Mouse (Mus musculus): Measurements from ENCODE around the gene Usp32.

Usp32 gene

DNA sequence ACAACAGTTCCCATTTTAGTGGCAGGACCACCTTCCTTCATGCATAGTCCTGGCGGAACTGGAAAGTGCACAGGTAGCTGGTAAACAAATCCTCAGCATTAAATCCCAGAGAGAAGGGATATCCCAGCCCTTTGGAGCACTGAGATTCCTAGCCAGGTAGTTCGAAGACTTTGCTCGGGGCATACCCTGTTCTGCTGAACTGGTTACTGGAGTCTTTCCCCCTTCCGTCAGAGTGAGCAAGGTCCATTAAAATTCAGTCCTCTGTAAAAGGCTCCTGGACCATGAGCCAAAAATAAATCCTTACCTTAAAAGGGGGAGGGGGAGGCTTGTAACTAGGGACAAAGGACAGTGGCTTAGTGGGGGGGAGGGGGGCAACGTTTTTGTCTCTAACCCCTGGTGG lies 180.8 kb downstream of the Usp32 start:
- no peak for DNase-seq (ENCODE audit: low read depth, low spot score)
- no peaks in the 10 kb centered on the region; the same call in 1 of the 2 replicates for H3K27me3 ChIP-seq (ENCODE audit: control insufficient read depth, insufficient read depth, low read length, poor library complexity, severe bottlenecking)
- H3K36me3 ChIP-seq (ENCODE audit: control insufficient read depth, insufficient read depth, low read length, poor library complexity, severe bottlenecking): no peaks in the 10 kb centered on the region

DNA sequence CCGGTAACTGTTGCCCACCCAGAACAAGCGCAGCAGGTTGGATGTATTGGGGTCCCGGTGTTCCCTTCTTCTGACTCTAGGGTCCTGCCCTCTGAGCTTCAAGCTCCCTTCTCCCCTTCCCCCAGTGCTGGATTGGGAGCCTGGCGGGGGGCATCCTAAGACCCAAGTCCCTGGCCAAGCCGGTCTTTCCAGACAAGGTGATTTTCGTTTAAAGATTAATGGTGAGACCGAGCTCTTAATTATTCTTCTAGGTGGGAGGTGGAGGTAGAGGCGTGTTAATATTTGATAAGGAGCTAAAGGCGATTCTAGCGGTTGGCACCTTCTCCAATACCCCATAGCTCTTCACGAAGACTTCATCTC lies 181.7 kb downstream of the Usp32 start:
- H3K27me3 ChIP-seq (ENCODE audit: control insufficient read depth, insufficient read depth, low read length, poor library complexity, severe bottlenecking): no peaks in the 10 kb centered on the region; the same call in 1 of the 2 replicates
- no peaks in the 10 kb centered on the region for H3K36me3 ChIP-seq (ENCODE audit: control insufficient read depth, insufficient read depth, low read length, poor library complexity, severe bottlenecking)
- DNase-seq (ENCODE audit: low read depth, low spot score): no peak

DNA sequence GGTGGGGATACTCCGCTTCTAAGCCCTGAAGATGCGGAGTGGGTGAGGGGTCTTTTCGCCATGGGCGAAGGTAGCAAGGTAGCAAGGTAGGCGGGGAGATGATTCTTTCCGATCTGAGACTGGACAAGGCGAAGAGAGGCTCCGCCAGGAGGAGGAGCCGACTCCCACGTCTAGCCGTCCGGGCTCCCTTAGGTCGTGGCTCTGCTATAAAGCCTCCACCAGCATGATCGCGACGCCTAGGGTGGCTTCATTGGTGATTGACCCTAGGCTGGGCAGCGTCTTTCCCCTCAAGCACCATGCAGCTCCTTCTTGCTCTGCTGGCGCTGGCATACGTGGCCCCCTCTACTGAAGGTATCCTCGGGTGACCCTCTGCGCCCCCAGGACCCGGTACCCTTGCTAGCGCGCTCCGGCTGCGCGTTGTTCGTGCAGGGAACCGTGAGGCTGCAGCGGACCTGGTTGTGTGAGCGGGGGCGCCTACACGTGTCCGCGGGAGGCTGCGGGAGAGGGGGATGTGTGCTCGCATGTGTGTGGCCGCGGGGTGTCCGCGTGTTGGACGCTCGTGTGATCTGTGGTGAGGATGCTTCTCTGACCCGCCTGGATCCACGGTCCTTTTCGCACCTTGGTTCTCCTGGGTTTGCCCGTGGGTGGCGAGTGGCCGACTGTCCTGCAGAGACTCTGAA lies 182.2 kb downstream of the Usp32 start, which contains the start of gene Car4:
Car4 (plus strand) TSS at position 196 of the 680 bp plus-strand sequence.
- DNase-seq (ENCODE audit: low read depth, low spot score): no peak
- Histone ChIP-seq H3K27me3 (ENCODE audit: control insufficient read depth, insufficient read depth, low read length, poor library complexity, severe bottlenecking) (no peaks in the 10 kb centered on the region; the same call in 1 of the 2 replicates), H3K36me3 (ENCODE audit: control insufficient read depth, insufficient read depth, low read length, poor library complexity, severe bottlenecking) (no peaks in the 10 kb centered on the region)

DNA sequence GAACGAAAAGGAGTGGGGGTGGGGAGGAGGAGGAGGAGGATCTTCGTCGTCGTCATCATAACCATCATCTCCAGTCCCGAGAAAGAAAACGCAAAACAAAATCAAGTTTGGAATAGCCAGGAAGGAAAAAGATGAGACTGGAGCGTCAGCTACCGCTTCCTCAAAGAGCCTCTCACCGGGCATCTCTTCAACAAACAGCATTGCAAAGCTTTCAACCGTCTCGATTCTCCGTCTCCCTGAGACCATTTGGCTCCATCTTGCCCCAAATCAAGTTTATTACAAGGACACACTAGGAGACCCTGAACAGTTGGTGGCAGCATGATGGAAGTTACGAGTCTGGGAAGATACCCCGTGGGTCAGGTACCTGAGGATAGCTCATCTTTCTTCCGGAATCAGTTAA lies 182.8 kb downstream of the Usp32 start:
- no peak for DNase-seq (ENCODE audit: low read depth, low spot score)

DNA sequence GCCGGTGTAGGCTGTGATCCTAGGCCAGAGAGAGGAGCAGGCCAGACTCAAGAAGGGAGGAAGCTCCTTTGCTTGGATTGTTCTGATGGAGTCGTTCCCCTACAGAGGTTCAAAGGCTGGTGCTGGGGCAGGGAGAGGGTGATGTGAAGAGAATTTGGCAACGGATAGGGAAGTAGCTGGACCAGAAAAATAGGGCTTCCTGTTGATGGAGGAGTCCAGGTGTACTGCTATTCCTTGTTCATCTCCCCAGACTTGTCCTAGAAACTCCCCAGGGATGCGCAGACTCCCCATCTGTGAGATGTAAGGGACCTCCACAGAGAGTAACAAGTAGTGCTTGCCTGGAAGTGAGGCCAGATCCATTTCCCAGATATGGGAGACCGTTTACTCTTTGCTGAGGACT lies 183.6 kb downstream of the Usp32 start:
- Histone ChIP-seq H3K27me3 (ENCODE audit: control insufficient read depth, insufficient read depth, low read length, poor library complexity, severe bottlenecking) (no peaks in the 10 kb centered on the region; the same call in 1 of the 2 replicates), H3K36me3 (ENCODE audit: control insufficient read depth, insufficient read depth, low read length, poor library complexity, severe bottlenecking) (no peaks in the 10 kb centered on the region)
- DNase-seq (ENCODE audit: low read depth, low spot score): no peak

More for the DNA sequence above, 182.8 kb downstream of the Usp32 start:
- Histone ChIP-seq H3K36me3 (ENCODE audit: control insufficient read depth, insufficient read depth, low read length, poor library complexity, severe bottlenecking) (no peaks in the 10 kb centered on the region), H3K27me3 (ENCODE audit: control insufficient read depth, insufficient read depth, low read length, poor library complexity, severe bottlenecking) (no peaks in the 10 kb centered on the region; the same call in 1 of the 2 replicates)

DNA sequence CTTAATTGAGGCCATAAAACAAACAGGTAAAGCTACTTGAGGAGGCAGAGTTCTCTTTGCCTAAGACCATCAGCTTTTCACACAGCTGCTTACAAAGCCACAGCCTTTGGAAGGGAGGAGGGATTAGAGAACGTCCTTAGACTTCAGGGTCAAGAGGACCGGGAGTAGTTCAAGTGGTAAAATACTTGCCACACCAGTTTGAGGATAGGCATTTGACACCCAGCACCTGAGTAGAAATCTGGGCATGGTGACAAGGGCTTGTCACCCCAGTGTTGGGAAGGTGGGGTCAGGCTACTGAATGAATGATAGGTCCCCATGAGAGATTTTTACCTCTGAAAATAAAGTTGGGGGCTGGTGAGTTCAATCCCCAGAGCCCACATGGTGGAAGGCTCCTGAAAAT lies 187.3 kb downstream of the Usp32 start:
- H3K27me3 ChIP-seq (ENCODE audit: control insufficient read depth, insufficient read depth, low read length, poor library complexity, severe bottlenecking): no peaks in the 10 kb centered on the region
- H3K36me3 ChIP-seq (ENCODE audit: control insufficient read depth, insufficient read depth, low read length, poor library complexity, severe bottlenecking): no peaks in the 10 kb centered on the region
- DNase-seq (ENCODE audit: low read depth, low spot score): no peak

DNA sequence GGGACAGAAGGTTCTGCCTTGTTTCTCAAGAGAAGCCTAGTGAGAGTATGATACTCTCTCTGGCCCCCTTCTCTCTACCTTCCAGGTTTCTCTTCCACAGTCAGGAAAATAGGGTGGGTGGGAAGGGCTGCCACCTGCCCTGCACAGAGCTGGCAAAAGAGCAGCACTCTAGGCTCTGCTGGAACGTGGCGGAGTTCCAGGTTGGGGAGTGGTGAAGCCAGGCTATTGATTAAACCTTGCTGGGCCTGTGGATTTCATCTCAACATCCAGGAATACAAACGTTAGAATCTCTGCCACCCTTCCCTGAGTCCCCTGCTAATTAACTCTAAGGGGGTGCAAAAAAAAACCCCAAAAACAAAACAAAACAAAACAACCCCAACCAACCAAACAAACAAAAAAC lies 191.4 kb downstream of the Usp32 start:
- Histone ChIP-seq H3K27me3 (ENCODE audit: control insufficient read depth, insufficient read depth, low read length, poor library complexity, severe bottlenecking) (no peaks in the 10 kb centered on the region), H3K36me3 (ENCODE audit: control insufficient read depth, insufficient read depth, low read length, poor library complexity, severe bottlenecking) (no peaks in the 10 kb centered on the region)
- no peak for DNase-seq (ENCODE audit: low read depth, low spot score)

DNA sequence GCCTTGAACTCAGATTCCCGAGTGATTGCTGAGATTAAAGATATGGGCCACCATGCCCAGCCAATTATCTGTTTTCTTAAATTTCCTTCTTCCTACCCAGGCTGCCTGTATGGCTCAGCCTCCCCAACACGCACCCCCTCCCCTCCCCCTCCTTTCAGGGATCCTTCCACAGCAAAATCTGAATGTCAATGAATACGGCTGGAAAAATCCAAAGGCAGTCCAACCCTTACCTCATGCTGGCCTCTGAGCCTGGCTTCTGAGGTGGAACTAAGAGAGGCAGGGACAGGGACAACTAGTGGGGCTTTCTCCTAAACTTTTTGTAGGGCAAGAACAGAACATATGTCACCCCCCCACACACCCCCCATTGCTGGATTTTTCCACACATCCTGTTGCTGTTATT lies 191.8 kb downstream of the Usp32 start:
- DNase-seq (ENCODE audit: low read depth, low spot score): no peak

DNA sequence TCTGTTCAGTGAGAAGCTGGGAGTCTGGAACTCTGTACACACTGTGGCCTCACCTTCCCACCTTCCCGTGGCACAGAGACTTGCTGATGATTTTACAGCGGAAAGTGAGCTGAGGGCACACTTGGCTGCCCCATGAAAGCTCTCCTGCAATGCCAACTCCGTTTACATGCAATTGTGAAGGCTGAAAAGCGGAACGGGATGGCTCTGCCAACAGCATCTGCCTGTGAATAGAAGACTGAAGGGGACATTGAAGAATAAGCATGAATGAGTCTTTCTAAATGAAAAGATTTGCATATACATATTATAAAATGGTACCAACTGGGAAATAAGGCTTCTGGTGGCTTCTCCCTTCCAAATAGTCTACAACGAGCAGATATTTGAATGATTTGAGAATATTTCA lies 192.8 kb downstream of the Usp32 start:
- DNase-seq (ENCODE audit: low read depth, low spot score): no peak
- no peaks in the 10 kb centered on the region for H3K36me3 ChIP-seq (ENCODE audit: control insufficient read depth, insufficient read depth, low read length, poor library complexity, severe bottlenecking)
- no peaks in the 10 kb centered on the region for H3K27me3 ChIP-seq (ENCODE audit: control insufficient read depth, insufficient read depth, low read length, poor library complexity, severe bottlenecking)

More for the DNA sequence above, 191.8 kb downstream of the Usp32 start:
- no peaks in the 10 kb centered on the region for H3K27me3 ChIP-seq (ENCODE audit: control insufficient read depth, insufficient read depth, low read length, poor library complexity, severe bottlenecking)
- H3K36me3 ChIP-seq (ENCODE audit: control insufficient read depth, insufficient read depth, low read length, poor library complexity, severe bottlenecking): no peaks in the 10 kb centered on the region

DNA sequence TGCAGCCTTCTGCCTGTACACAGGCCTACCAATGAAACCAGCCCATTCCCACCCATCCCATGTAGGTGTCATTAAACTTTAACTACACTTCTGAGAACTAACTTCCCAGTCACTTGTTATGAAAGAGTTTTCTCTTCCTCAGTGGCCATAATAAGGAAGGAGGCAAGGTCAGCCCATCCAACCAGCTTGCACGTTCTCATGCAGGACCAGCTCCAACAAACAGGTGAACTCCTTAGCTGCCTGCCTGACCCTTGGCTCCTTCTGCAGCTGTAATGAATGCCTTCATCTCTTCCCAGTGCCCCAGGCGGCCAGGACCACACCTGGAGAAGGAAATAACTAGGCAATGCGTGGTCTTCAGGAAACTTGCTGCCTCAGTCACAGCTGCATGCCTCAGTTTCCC lies 194.1 kb downstream of the Usp32 start:
- H3K36me3 ChIP-seq (ENCODE audit: control insufficient read depth, insufficient read depth, low read length, poor library complexity, severe bottlenecking): no peaks in the 10 kb centered on the region
- no peak for DNase-seq (ENCODE audit: low read depth, low spot score)

DNA sequence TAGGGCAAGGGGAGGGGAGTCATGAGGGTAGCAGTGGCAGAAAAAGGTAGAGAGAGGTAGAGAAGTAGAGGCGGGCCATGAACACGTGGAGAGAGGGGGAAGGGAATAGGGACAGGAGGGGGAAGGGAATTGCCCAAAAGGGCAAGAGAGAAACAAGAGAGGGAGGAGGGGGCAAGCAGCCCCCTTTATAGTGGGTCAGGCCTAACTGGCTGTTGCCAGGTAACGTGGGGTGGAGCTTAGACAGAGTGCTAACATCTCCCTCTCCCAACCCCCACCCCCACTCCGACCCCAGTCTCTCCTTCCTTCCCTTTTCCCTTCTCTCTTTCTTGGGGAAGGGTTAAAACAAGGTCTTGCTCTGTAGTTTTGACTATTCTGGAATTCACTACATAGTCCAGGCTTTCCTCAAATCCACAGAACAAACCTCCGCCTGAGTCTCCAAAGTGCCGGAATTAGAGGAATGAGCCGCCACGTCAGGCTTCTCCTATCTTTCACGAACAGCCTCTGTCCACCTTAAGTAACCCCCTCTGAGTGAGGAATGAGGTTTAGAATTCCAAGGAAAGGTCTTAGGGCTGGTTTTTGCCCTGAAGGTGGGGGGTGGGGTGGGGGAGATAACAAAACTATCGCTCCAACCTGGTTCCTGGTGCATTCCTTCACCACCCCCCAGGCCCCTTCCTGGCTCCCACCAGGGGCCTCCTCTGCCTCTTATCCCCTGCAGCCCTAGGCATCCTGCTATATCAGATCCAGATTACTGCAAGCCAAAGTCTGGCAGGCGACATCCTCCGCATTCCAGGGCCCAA lies 195.1 kb downstream of the Usp32 start:
- Histone ChIP-seq H3K27me3 (ENCODE audit: control insufficient read depth, insufficient read depth, low read length, poor library complexity, severe bottlenecking) (no peaks in the 10 kb centered on the region), H3K36me3 (ENCODE audit: control insufficient read depth, insufficient read depth, low read length, poor library complexity, severe bottlenecking) (no peaks in the 10 kb centered on the region)
- DNase-seq (ENCODE audit: low read depth, low spot score): no peak

More for the DNA sequence above, 194.1 kb downstream of the Usp32 start:
- H3K27me3 ChIP-seq (ENCODE audit: control insufficient read depth, insufficient read depth, low read length, poor library complexity, severe bottlenecking): no peaks in the 10 kb centered on the region

DNA sequence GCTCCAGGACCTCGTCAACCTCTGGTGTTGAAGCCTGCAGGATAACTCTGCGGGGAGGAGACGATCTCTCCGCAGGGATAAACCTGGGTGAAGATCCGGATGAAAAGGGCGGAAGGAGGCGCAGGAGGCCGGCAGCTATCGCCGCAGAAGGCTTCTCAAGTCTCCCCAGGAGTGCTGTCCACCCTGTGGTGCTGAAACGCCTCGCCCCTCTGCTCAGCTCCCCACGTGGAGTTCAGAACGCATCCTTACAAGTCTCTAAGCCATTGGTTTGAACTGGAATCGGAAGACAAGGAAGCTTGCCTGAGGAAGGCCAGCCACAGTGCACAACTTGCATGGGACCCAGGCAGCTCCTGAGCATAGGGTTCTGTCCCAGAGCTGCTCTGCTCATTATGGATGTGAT lies 196.0 kb downstream of the Usp32 start:
- peak; percentile 26 for DNase-seq (ENCODE audit: low read depth, low spot score)
- no peaks in the 10 kb centered on the region for H3K36me3 ChIP-seq (ENCODE audit: control insufficient read depth, insufficient read depth, low read length, poor library complexity, severe bottlenecking)
- H3K27me3 ChIP-seq (ENCODE audit: control insufficient read depth, insufficient read depth, low read length, poor library complexity, severe bottlenecking): no peaks in the 10 kb centered on the region

DNA sequence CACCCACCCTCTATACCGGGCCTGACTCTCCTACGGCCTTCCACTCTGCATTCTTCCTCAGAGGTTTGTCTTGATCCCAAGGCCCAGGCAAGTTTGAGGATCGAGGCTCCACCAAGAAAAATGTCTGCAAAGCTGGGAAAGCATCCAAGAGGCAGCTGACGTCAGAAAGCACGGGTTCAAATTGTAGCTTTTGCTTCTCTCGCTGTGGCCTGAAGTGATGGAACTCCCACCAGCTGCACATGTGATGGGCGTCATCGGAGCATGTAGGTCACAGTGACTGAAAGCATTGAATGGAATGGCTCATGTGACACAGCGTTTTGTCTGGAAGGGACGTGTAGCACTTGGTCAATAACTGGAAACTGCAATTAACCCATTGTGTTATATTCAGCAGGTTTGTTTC lies 199.8 kb downstream of the Usp32 start:
- H3K27me3 ChIP-seq (ENCODE audit: control insufficient read depth, insufficient read depth, low read length, poor library complexity, severe bottlenecking): no peaks in the 10 kb centered on the region; the same call in 1 of the 2 replicates
- DNase-seq (ENCODE audit: low read depth, low spot score): no peak
- H3K36me3 ChIP-seq (ENCODE audit: control insufficient read depth, insufficient read depth, low read length, poor library complexity, severe bottlenecking): no peaks in the 10 kb centered on the region

DNA sequence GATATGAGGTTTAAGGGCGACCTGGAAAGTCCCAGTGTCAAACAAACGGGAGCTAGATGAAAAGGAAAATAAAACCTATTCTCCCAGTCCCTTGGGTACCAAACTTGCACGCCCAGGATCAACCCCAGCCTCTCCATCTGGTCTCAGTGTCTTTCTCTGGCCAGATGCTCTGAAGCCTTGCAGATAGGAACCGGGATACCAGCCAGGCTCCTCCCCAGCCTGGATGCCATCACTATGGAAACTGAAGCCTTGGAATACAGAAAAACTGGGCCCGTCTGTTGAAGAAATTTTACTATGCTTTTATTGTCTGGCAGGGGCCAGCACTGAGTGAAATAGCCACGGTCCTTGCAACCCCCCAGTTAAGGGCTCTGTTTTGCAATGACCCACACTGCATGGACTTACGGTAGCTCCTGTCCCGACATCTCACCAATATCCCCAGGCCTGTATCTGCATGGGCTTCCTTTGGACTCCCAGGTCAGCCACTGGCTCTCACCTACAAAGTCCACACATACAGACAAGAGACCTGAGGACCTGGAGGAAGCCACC lies 200.4 kb downstream of the Usp32 start:
- Histone ChIP-seq H3K27me3 (ENCODE audit: control insufficient read depth, insufficient read depth, low read length, poor library complexity, severe bottlenecking) (no peaks in the 10 kb centered on the region; the same call in 1 of the 2 replicates), H3K36me3 (ENCODE audit: control insufficient read depth, insufficient read depth, low read length, poor library complexity, severe bottlenecking) (no peaks in the 10 kb centered on the region)
- no peak for DNase-seq (ENCODE audit: low read depth, low spot score)

All from splenic B cell, adult 2 months (primary cell).